Mouse (Mus musculus): ENCODE measurements around the gene Shisa2. TPM values are rescaled to one million over a fixed set of nuclear protein-coding genes. Genes with fewer than 3 reads are reported as not detected.

Shisa2 gene
- polyA plus RNA-seq, 1 experiment from 2014 or later = 16.0 TPM

DNA sequence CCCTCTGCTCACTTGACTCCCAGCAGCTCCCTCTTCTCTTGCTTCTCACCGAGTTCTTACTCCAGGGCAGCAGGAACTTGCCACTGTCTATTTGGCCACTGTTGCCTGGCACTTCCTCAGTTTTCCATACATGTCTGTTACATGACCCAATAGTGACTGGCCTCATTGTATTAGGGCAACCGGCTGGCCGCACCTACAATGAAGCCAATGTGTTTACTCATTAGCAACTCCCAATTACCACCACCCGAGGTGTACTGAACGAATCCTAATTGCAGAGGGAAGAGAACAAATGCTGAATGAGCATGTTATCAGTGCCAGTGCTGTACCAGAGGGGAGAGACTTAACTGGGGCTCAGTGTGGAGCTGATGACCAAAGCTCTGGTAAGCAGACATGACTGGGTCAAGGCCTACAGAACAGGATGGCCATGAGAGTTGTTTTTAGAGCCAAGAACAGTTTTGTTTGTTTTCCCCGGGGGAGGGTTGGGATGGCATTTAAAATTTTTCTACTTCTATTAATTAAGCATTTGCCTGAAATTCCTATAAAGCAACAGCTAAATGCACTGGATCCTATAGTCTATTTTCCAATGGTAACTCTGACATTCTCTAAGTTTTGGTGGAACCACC, 47.9 kb downstream of the Shisa2 start:
- ATAC-seq (replicated peaks; ENCODE audit: low FRiP score) = no peak
- Histone ChIP-seq H3K27me3 (0 out of 2 replicates have a peak, but pooled peaks cover 15% of the 10 kb centered on the region), H3K9ac (no peak overlapping the region), H3K36me3 (no peaks in the 10 kb centered on the region), H3K27ac (no peak overlapping the region), H3K9me3 (replicated peaks) (no peaks in the 10 kb centered on the region), H3K4me3 (replicated peaks) (no peak overlapping the region), H3K4me2 (no peak overlapping the region), H3K4me1 (peaks cover 21% of the 10 kb centered on the region)
- WGBS = 64% methylated on average over 6 of the region's 6 CpGs

GRCm38 (mm10) chr14:59674556-59674955, 49.4 kb downstream of the Shisa2 start:
- ATAC-seq (replicated peaks; ENCODE audit: low FRiP score) = no peak
- WGBS = 8% methylated on average over 8 of the region's 8 CpGs
- H3K27me3 ChIP-seq = 0 out of 2 replicates have a peak, but pooled peaks cover 15% of the 10 kb centered on the region

DNA sequence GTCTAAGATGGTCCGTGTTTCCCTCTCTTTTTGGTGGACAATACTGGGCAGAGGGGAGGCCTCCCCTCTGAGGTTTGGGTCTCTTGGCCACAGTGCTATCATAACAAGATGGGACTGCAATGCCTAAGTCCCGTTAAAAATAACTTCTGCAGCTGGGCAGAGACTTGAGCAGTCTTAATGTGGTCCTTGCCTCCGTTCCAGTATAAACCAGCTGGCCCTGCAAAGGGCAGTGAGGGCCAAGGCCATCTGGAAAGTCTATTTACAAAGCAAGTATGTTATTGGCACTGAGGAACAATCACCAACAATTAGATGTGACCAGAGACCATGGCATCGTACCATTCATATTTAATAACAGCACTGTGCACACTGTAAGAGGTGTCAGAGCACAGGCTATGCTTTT, 50.2 kb downstream of the Shisa2 start:
- 0 out of 2 replicates have a peak, but pooled peaks cover 11% of the 10 kb centered on the region for H3K27me3 ChIP-seq
- no peak for ATAC-seq (replicated peaks; ENCODE audit: low FRiP score)
- H3K36me3 ChIP-seq = no peaks in the 10 kb centered on the region
- no peak overlapping the region for H3K4me3 ChIP-seq (replicated peaks)
- no peaks in the 10 kb centered on the region for H3K9me3 ChIP-seq (replicated peaks)
- peaks cover 21% of the 10 kb centered on the region for H3K4me1 ChIP-seq
- no peak overlapping the region for H3K9ac ChIP-seq
- 64% methylated on average over 4 of the region's 4 CpGs for WGBS
- peak overlapping the region; percentile 28; the same call in 1 of the 2 replicates for H3K27ac ChIP-seq
- no peak overlapping the region for H3K4me2 ChIP-seq

More at GRCm38 (mm10) chr14:59674556-59674955, 49.4 kb downstream of the Shisa2 start:
- Histone ChIP-seq H3K9me3 (replicated peaks) (no peaks in the 10 kb centered on the region), H3K36me3 (no peaks in the 10 kb centered on the region), H3K4me1 (peaks cover 21% of the 10 kb centered on the region), H3K4me2 (no peak overlapping the region), H3K9ac (no peak overlapping the region), H3K4me3 (replicated peaks) (no peak overlapping the region), H3K27ac (peak overlapping the region; percentile 28; the same call in 1 of the 2 replicates)

GRCm38 (mm10) chr14:59677598-59678003, 52.5 kb downstream of the Shisa2 start:
- Histone ChIP-seq H3K4me2 (no peak overlapping the region), H3K4me1 (peaks cover 21% of the 10 kb centered on the region), H3K27ac (peak overlapping the region; percentile 64; the same call in 1 of the 2 replicates), H3K9me3 (replicated peaks) (no peaks in the 10 kb centered on the region), H3K27me3 (0 out of 2 replicates have a peak, but pooled peaks cover 7% of the 10 kb centered on the region), H3K36me3 (no peaks in the 10 kb centered on the region), H3K4me3 (replicated peaks) (no peak overlapping the region), H3K9ac (no peak overlapping the region)
- peak; percentile 83 for ATAC-seq (replicated peaks; ENCODE audit: low FRiP score)
- 47% methylated on average over 7 of the region's 7 CpGs for WGBS

Other genes with a start within 250 kb of the Shisa2 start
- gene Phf11c, start 229.9 kb upstream of the Shisa2 start, polyA plus RNA-seq (2015; fragmentation: Nextera tagmentation; extraction: Ambion mirVana) = 0.53 and 0.63 TPM in 2 replicates
- gene Setdb2, start 184.4 kb upstream of the Shisa2 start, polyA plus RNA-seq (2015; fragmentation: Nextera tagmentation; extraction: Ambion mirVana) = 9.8 and 10.4 TPM in 2 replicates
- gene Cab39l, start 184.3 kb upstream of the Shisa2 start, polyA plus RNA-seq (2015; fragmentation: Nextera tagmentation; extraction: Ambion mirVana) = 41.1 and 42.3 TPM in 2 replicates
- 33.9 and 36.0 TPM in 2 replicates for gene Cdadc1, start 27.3 kb upstream of the Shisa2 start, polyA plus RNA-seq (2015; fragmentation: Nextera tagmentation; extraction: Ambion mirVana)

All from kidney, embryonic 15.5 days (tissue).